Mouse (Mus musculus): ENCODE measurements around the gene Mfsd9.

Gene Mfsd9

GRCm38 (mm10) chr1:40790324-40791141, at the start of gene Mfsd9:
Gene Mfsd9 (minus strand): TSS chr1:40790687.
- peak; percentile 98 for DNase-seq

- no peak for DNase-seq
Observed at GRCm38 (mm10) chr1:40835468-40835867, 45.0 kb upstream of the Mfsd9 start.

- DNase-seq, result no peak
Observed at GRCm38 (mm10) chr1:40830712-40831507, 40.4 kb upstream of the Mfsd9 start.

GRCm38 (mm10) chr1:40829213-40829914, 38.9 kb upstream of the Mfsd9 start:
- DNase-seq, result peak; percentile 97

- DNase-seq, result peak; percentile 84
Observed at GRCm38 (mm10) chr1:40825826-40826225, 35.3 kb upstream of the Mfsd9 start.

- DNase-seq, result no peak
Observed at GRCm38 (mm10) chr1:40824936-40825335, 34.4 kb upstream of the Mfsd9 start.

GRCm38 (mm10) chr1:40824517-40824916, 34.0 kb upstream of the Mfsd9 start:
- DNase-seq, result peak; percentile 86

- DNase-seq, result peak; percentile 97
Observed at GRCm38 (mm10) chr1:40815071-40815845, 24.8 kb upstream of the Mfsd9 start.

GRCm38 (mm10) chr1:40808643-40809042, 18.2 kb upstream of the Mfsd9 start:
- DNase-seq, result peak; percentile 73

GRCm38 (mm10) chr1:40805891-40806290, 15.4 kb upstream of the Mfsd9 start:
- peak; percentile 87 for DNase-seq

GRCm38 (mm10) chr1:40805351-40805750, 14.9 kb upstream of the Mfsd9 start, which contains the start of gene Tmem182:
Gene Tmem182 (plus strand): TSS chr1:40805601.
- peak; percentile 99 for DNase-seq

- DNase-seq, result peak; percentile 80
Observed at GRCm38 (mm10) chr1:40804118-40804517, 13.6 kb upstream of the Mfsd9 start.

- DNase-seq, result peak; percentile 87
Observed at GRCm38 (mm10) chr1:40802759-40803158, 12.3 kb upstream of the Mfsd9 start.

- peak; percentile 36 for DNase-seq
Observed at GRCm38 (mm10) chr1:40800908-40801307, 10.4 kb upstream of the Mfsd9 start.

GRCm38 (mm10) chr1:40799121-40799520, 8.6 kb upstream of the Mfsd9 start:
- peak; percentile 95 for DNase-seq

- peak; percentile 95 for DNase-seq
Observed at GRCm38 (mm10) chr1:40797348-40797747, 6.9 kb upstream of the Mfsd9 start.

GRCm38 (mm10) chr1:40795508-40795907, 5.0 kb upstream of the Mfsd9 start:
- DNase-seq, result no peak

- peak; percentile 82 for DNase-seq
Observed at GRCm38 (mm10) chr1:40789666-40790233, 737 bp downstream of the Mfsd9 start.

- DNase-seq, result peak; percentile 72
Observed at GRCm38 (mm10) chr1:40788956-40789355, 1.5 kb downstream of the Mfsd9 start.

GRCm38 (mm10) chr1:40785876-40786445, 4.5 kb downstream of the Mfsd9 start:
- peak; percentile 69 for DNase-seq

GRCm38 (mm10) chr1:40784306-40784705, 6.2 kb downstream of the Mfsd9 start:
- DNase-seq, result peak; percentile 75

GRCm38 (mm10) chr1:40783450-40783849, 7.0 kb downstream of the Mfsd9 start:
- DNase-seq, result no peak

Data from heart, adult 11 months (tissue).